Mouse (Mus musculus) heart, postnatal 4 days (tissue): ENCODE data around the gene Tm4sf19. TPM values are rescaled to one million over a fixed set of nuclear protein-coding genes. Genes with fewer than 3 reads are reported as not detected.
A peak's percentile ranks its signal among the peaks of the same experiment; 100 is the strongest.

Source experiments
- DNase-seq: peaks from one replicate; pipeline ENCODE4 v3.0.0; 2021
- total RNA-seq, 2 experiments: library from RNA; stranded (reverse); gene quantifications; 2 replicates each; pipeline ENCODE4 v1.2.3; 2021

Tm4sf19 gene
- total RNA-seq = not detected

- DNase-seq = no peak
Measured at GRCm38 (mm10) chr16:32400267-32400666, at the start of gene Tm4sf19. Gene Tm4sf19 (plus strand): TSS chr16:32400506.

DNA sequence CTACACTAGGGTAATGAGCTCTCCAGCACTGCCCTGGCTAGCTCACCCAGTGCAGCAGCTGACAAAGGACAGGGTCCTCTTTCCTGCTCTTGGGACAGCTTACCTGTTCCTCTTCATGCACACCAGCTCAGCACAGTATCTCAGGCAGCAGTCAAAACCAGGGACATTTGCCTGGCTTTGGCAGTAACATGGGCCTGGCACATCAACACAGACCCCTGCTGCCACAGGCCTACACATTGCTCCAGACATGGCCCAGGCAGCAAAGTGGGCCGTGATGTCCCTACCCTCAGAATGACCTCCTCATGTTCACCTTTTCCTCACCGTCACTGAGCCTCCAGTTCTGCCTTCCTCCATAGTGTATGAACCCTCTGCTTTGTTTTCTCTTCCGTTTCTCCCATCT is 49.5 kb upstream of the Tm4sf19 start:
- DNase-seq = no peak

- no peak for DNase-seq
Measured at GRCm38 (mm10) chr16:32363530-32363929, 36.8 kb upstream of the Tm4sf19 start.

GRCm38 (mm10) chr16:32371351-32371750 is 29.0 kb upstream of the Tm4sf19 start:
- DNase-seq = peak; percentile 69

DNA sequence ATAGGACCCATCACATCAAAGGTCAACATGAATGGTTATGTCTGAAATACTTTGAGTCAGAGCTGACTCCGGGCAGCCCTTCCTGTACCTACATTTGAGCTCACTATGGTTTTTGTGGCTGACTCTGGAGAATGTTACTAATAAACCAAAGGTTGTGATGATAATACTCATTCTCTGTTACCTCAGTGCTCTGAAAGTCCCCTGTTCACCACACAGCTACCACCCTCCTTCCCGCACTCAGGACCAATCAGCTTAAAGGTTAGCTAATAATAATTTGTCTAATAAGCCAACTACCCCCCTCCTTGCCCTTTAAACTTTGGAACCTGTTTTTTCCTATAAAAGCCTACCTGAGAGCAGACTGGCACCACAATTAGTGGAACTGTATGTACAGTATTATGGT is 20.7 kb upstream of the Tm4sf19 start:
- no peak for DNase-seq

DNA sequence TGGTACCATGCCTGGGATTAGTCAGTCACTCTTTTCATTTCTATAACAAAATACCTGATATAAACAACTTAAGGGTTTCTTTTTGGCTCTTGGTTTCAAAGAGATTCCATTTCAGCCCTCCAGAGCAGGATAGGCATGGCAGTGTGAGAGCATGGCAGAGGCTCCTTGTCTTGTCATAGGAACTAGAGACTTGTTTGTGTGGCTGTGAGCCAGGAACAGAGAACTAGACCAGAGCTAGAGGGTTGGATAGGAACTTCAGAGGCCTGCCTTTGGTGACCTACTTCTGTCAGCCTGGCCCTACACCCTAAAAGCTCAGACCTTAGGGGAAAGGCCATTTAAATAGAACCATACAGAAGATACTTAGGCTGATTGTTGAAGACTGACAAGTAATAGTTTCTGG is 17.4 kb upstream of the Tm4sf19 start:
- DNase-seq = no peak

DNA sequence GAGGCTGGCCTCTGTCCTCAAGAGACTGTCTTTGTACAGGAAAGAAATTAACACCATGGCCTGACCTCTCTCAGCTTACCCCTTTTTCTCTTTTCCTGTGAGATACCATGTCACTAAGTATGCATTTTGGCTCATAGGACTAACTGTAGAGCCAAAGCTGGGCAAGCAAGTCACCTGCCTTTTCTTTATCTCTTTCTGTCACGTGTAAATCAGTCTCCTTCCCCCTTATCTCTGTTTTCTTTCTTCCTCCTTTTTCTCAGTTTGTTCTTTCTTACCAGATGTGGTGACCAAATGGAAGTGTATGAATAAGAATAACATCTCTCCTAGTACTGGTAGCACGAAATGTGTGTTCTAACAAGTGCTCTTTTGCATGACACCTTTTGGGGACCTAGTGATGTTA is 15.4 kb upstream of the Tm4sf19 start:
- no peak for DNase-seq

GRCm38 (mm10) chr16:32386826-32387225 is 13.5 kb upstream of the Tm4sf19 start:
- no peak for DNase-seq

- DNase-seq = no peak
Measured at GRCm38 (mm10) chr16:32389049-32389448, 11.3 kb upstream of the Tm4sf19 start.

DNA sequence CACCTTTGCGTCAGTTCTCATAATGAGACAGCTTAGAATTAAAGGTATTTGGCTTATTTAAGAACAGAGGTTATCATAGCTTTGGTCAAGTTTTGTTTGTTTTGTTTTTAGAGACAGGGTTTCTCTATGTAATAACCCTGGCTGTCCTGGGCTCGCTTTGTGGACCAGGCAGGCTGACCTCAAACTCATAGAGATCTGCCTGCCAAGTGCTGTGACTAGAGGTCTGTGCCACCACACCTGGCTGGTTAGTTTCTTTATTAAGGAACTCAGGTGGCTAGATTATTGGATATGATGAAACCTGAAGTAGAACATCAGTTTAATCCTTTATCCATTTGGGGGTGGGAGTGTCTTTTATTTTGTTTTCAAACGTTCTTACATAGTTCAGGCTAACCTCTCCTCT is 10.5 kb upstream of the Tm4sf19 start:
- no peak for DNase-seq

GRCm38 (mm10) chr16:32390882-32391281 is 9.4 kb upstream of the Tm4sf19 start:
- DNase-seq = no peak

GRCm38 (mm10) chr16:32395679-32396540 is 4.4 kb upstream of the Tm4sf19 start:
- no peak for DNase-seq

GRCm38 (mm10) chr16:32396541-32396835 is 3.8 kb upstream of the Tm4sf19 start:
- no peak for DNase-seq

DNA sequence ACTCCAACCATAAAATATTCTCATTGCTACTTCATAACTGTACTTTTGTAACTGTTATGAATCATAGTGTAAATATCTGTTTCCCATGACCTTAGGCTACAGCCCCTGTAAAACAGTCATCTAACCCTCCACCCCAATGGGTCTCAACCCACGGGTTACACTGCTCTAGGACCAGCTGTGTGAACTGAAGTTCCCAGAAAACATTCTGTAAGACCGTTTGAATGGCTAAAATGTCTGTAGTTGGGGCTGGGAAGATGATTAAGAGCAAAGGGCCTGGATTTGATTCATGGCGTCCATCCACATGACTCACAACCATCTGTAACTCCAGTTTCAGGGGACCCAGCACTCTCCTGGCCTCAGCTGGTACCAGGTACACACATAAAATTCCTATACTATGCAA is 2.1 kb upstream of the Tm4sf19 start:
- no peak for DNase-seq

DNA sequence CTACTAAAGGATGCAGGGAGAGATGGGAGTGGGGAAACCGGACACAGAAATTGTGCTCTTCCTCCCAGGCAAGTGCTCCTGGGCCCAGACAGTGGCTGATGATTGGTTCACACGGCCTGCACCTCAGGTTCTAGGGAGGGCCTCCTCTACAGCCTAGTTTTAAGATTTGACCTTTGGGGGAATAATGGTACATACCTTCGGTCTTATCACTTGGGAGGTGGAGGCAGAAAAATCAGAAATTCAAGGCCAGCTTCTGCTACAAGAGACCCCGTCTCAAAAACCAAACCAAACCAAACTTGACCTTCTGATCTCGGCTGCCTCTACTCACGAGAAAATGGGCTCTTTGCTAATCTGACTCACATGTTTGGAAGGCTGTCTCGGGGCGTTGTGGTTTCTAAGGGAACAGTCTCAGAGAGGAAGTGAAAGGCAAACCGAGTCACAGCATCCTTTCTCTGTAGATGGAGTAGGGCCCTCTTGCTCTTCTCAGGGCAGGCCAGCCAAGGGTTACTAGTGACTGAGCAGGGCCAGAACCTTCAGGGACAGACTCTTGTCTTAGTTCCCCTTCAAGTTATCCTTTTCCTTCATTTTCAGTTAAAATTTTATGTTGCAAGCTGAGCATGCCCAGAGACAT is 1.1 kb downstream of the Tm4sf19 start:
- DNase-seq = no peak

- no peak for DNase-seq
Measured at GRCm38 (mm10) chr16:32402818-32403217, 2.5 kb downstream of the Tm4sf19 start.

DNA sequence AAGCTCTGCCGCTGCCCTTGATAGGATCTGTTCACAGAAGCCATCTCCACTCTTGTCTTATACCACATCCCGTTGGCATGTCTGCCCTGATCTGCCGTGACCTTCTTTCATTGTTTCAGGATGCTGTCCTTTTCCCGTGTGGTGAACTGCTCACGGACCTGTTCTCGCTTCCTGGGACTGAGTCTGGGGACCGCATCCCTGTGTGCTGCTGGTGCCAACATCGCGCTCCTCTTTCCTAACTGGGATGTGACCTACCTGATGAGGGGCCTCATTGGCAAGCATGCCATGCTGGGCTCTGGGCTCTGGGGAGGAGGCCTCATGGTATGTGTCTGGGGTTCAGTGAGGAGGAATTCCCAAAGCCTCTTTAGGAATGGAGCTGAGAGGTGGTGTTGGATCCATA is 5.4 kb downstream of the Tm4sf19 start:
- DNase-seq = no peak

DNA sequence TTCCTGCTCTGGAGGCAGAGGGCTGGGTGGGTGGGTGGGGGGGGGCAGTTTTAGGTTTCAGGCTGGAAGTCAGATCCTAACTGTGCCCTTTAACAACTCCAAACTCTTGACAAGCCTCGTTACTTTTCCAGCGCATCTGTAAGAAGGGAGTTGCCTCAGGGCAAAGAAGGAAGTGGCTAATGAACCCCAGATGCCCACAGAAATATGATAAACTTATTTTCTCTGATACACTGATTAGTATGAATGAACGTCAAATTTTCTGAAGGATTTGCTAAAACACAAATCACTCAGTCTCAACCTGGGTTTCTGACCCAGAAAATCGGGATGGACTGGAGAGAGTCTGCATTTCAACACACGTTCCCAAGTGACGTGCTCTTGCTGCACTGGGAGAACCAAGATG is 6.4 kb downstream of the Tm4sf19 start:
- DNase-seq = no peak

DNA sequence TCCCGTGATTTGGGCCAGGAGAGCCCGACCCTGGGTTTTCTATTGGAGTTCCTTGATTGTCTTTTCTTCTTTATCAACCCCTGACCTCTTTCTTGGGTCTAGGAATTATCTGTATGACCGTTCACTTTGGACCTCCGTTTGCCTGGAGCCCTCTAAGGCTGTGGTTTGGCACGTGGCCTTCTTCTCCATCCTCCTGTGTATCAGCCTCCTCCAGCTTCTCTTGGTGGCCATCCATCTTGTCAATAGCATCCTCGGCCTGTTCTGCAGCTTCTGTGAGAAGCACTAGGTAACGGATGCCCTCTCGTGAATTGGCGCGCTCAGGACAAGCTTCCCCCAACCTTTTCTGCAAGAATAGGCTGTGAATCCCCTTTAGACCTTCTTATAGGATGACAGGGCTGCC is 7.4 kb downstream of the Tm4sf19 start:
- DNase-seq = no peak

DNA sequence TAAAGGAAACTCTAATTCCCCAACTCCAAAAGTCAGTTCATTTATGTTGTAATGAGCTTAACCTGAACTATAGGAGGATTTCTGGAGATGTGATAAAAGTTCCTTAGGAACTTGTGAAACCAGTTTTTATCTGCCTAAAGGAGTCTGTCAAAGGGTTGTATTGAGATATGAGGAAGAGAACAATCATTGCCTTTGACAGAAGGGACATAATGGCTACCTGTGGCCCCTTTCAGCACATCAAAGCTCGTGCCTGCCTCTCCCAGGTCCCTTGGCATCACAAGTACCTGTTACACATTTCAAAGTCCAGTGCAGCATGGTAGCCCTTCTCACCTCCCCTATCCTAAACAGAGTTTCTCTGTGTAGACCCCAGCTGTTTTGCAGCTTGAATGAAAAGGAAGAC is 17.2 kb downstream of the Tm4sf19 start:
- DNase-seq = no peak

DNA sequence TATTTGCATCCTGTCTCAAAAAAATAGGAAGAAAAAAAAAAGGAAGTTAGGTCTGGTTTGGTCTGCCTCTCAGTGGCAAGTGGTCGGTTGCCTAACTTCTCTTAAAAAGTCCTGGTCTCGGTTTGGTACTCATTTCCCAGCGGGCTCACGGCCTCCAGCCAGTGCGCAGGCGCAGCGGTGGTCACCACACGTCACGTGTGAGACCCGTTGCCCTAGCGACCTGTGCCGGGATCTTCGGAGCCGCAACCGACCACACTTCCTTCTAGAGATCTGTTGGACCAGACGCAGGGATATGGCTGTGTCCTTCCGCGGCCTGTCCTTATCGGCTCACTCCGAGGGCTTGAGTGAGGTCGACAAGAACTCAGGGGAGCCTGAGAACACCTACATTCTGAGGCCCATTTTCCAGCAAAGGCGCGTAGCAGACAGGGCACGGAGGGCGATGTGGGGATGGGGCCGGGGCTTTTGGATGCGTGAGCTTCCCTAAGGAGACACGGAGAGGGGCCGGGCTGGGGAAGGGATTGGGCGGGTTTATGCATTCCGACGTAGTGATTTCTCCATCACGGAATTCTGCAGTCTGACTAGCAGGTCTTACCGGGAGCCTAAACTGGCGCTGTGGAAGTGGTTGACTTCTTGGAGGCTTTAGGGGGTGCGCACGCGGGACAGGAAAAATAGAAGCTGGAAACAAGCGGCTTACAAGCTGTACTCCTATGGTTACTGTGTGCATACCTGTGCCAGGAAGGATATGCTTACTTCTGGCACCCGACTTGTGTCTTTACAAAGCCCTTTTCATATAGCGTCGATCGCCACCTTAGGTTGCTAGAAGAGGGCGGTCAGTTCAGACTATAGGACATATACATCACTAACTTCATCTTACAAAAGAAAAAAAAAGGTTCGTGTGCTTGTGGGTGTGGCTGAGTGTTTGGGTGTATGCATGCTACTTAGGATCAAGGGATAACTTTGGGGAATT is 19.5 kb downstream of the Tm4sf19 start, which contains the start of gene Tctex1d2:
TSS of gene Tctex1d2 (plus strand) at position 186 of the 967 bp plus-strand sequence.
- peak; percentile 96 for DNase-seq

DNA sequence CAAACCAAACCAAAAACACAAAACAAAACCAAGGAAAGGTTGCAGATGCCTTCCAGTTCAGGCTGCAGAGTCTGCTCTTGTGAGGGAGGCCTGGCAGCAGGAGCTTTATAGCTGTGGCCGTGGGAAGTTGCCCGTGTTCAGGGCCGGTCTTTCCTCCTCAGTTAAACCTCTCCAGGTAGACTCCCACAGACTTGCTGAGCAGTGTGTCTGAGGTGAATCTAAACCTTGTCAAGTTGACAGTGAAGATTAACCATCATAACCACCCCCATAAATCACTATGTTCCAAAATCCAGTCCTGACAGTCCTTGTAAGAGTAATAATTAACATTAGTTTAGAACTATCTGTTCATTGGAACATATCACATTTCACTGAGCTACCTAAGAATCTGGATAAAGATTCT is 27.2 kb downstream of the Tm4sf19 start:
- DNase-seq = no peak

GRCm38 (mm10) chr16:32430474-32431046 is 30.3 kb downstream of the Tm4sf19 start, which contains the start of gene Pcyt1a:
Gene Pcyt1a (plus strand): TSS chr16:32430921.
- DNase-seq = peak; percentile 93
